Mouse (Mus musculus) olfactory bulb, adult 2 months (tissue): ENCODE results near the gene Comt.

ENCODE experiments used
- CTCF ChIP-seq: fragments of 200-500 bp; IDR thresholded peaks from 2 replicates; pipeline ENCODE4 v1.5.1; 2012; ENCODE audit warnings: low read depth, mild to moderate bottlenecking, low read length, moderate library complexity; ENCODE audit not compliant: insufficient read depth
- POLR2A ChIP-seq: fragments of 200-500 bp; IDR thresholded peaks from 2 replicates; pipeline ENCODE4 v1.6.1; 2012; ENCODE audit warnings: mild to moderate bottlenecking, low read depth, low read length, moderate library complexity; ENCODE audit not compliant: insufficient read depth

DNA sequence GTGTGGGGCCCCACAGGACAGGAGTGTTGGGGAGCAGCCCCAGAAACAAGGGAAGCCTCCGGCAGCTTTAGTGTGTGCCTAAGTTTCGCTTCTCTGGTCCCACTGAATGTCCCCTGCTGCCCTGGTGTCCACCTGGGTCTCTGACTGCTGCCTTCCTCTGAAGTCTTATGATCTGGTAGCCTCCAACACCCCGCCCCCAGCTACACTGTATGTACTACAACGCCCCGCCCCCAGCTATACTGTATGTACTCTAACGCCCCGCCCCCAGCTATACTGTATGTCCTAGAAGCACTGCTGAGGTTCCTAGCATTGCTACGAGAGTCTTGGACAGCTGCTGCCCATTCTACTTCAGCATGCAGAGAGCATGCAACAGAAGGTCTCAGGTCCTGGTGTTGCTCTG lies 46.3 kb upstream of the Comt start:
- TF ChIP-seq CTCF (no peak), POLR2A (no peak)
